Mouse (Mus musculus): ENCODE data around the gene Klhl6. TPM values are rescaled to one million over a fixed set of nuclear protein-coding genes. Genes with fewer than 3 reads are reported as not detected.

Gene Klhl6
- total RNA-seq, 2 experiments from 2014 or later, result 4.2 to 5.9 TPM

Other genes with a start within 250 kb of the Klhl6 start
- under 1 TPM; 0.73 TPM for gene B3gnt5, start 222.8 kb downstream of the Klhl6 start, total RNA-seq (2021)
- 100 to 1,000 TPM; 273 to 285 TPM for gene Klhl24, start 114.5 kb upstream of the Klhl6 start, total RNA-seq (2021)
- 10 to 100 TPM; 10.7 to 12.0 TPM for gene Yeats2, start 158.0 kb upstream of the Klhl6 start, total RNA-seq (2021)